Mouse (Mus musculus): ENCODE results near the gene Exoc4. TPM values are rescaled to one million over a fixed set of nuclear protein-coding genes. Genes with fewer than 3 reads are reported as not detected.

The Exoc4 gene
- polyA plus RNA-seq, 1 experiment from 2014 or later: 70.0 TPM

DNA sequence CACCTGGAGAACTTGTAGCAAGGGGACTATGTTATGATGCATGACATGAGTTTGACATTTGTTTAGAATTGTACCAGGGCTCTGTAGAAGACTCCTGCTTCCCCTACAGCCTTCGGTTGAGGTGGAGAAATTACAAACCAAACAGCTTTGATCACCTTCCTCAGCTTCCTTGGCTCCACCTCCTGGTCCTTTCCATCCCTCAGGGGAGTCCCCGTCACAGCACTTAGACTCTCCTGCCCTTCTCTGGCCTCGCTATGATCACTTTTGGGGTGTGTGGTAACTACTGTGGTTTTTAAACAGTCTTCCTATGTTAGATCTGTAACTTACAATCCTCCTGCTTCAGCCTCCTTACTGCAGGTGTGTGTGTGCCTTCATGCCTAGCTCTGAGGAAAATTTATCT is 434.6 kb downstream of the Exoc4 start:
- H3K36me3 ChIP-seq (ENCODE audit: control insufficient read depth, insufficient read depth): no peaks in the 10 kb centered on the region

GRCm38 (mm10) chr6:33685321-33685720 is 436.4 kb downstream of the Exoc4 start:
- H3K36me3 ChIP-seq (ENCODE audit: control insufficient read depth, insufficient read depth): no peaks in the 10 kb centered on the region
- H3K4me2 ChIP-seq (ENCODE audit: low read length): no peak overlapping the region
- H3K9me3 ChIP-seq (ENCODE audit: control insufficient read depth, low read length): no peaks in the 10 kb centered on the region
- H3K27me3 ChIP-seq (replicated peaks; ENCODE audit: control insufficient read depth, insufficient read depth, low read length): no peaks in the 10 kb centered on the region
- ATAC-seq: no peak
- peaks cover 9% of the 10 kb centered on the region for H3K4me1 ChIP-seq (replicated peaks; ENCODE audit: control insufficient read depth, insufficient read depth, low read length)
- 23% methylated on average over 2 of the region's 2 CpGs for WGBS
- H3K27ac ChIP-seq (ENCODE audit: low read length): no peak overlapping the region
- H3K9ac ChIP-seq (replicated peaks; ENCODE audit: low read depth, low read length): no peak overlapping the region
- no peak overlapping the region for H3K4me3 ChIP-seq (replicated peaks; ENCODE audit: low read length)

More for the DNA sequence above, 434.6 kb downstream of the Exoc4 start:
- no peak overlapping the region for H3K9ac ChIP-seq (replicated peaks; ENCODE audit: low read depth, low read length)
- no peak overlapping the region for H3K4me3 ChIP-seq (replicated peaks; ENCODE audit: low read length)
- H3K4me1 ChIP-seq (replicated peaks; ENCODE audit: control insufficient read depth, insufficient read depth, low read length): peaks cover 9% of the 10 kb centered on the region
- H3K27me3 ChIP-seq (replicated peaks; ENCODE audit: control insufficient read depth, insufficient read depth, low read length): no peaks in the 10 kb centered on the region
- H3K27ac ChIP-seq (ENCODE audit: low read length): no peak overlapping the region
- H3K4me2 ChIP-seq (ENCODE audit: low read length): no peak overlapping the region
- H3K9me3 ChIP-seq (ENCODE audit: control insufficient read depth, low read length): no peaks in the 10 kb centered on the region
- WGBS: 78% methylated on average over 3 of the region's 3 CpGs
- no peak for ATAC-seq

GRCm38 (mm10) chr6:33690601-33691000 is 441.7 kb downstream of the Exoc4 start:
- Histone ChIP-seq H3K4me2 (ENCODE audit: low read length) (no peak overlapping the region), H3K36me3 (ENCODE audit: control insufficient read depth, insufficient read depth) (no peaks in the 10 kb centered on the region), H3K9ac (replicated peaks; ENCODE audit: low read depth, low read length) (no peak overlapping the region), H3K4me1 (replicated peaks; ENCODE audit: control insufficient read depth, insufficient read depth, low read length) (no peaks in the 10 kb centered on the region), H3K27me3 (replicated peaks; ENCODE audit: control insufficient read depth, insufficient read depth, low read length) (no peaks in the 10 kb centered on the region), H3K9me3 (ENCODE audit: control insufficient read depth, low read length) (no peaks in the 10 kb centered on the region), H3K4me3 (replicated peaks; ENCODE audit: low read length) (no peak overlapping the region), H3K27ac (ENCODE audit: low read length) (no peak overlapping the region; the same call in 1 of the 2 replicates)
- WGBS: 79% methylated on average over 5 of the region's 5 CpGs
- ATAC-seq: no peak

GRCm38 (mm10) chr6:33696976-33697375 is 448.1 kb downstream of the Exoc4 start:
- Histone ChIP-seq H3K27me3 (replicated peaks; ENCODE audit: control insufficient read depth, insufficient read depth, low read length) (no peaks in the 10 kb centered on the region), H3K36me3 (ENCODE audit: control insufficient read depth, insufficient read depth) (no peaks in the 10 kb centered on the region), H3K4me3 (replicated peaks; ENCODE audit: low read length) (no peak overlapping the region), H3K9me3 (ENCODE audit: control insufficient read depth, low read length) (no peaks in the 10 kb centered on the region), H3K4me2 (ENCODE audit: low read length) (no peak overlapping the region), H3K9ac (replicated peaks; ENCODE audit: low read depth, low read length) (no peak overlapping the region), H3K27ac (ENCODE audit: low read length) (no peak overlapping the region), H3K4me1 (replicated peaks; ENCODE audit: control insufficient read depth, insufficient read depth, low read length) (no peaks in the 10 kb centered on the region)
- WGBS: 95% methylated on average over 1 of the region's 1 CpGs
- no peak for ATAC-seq

DNA sequence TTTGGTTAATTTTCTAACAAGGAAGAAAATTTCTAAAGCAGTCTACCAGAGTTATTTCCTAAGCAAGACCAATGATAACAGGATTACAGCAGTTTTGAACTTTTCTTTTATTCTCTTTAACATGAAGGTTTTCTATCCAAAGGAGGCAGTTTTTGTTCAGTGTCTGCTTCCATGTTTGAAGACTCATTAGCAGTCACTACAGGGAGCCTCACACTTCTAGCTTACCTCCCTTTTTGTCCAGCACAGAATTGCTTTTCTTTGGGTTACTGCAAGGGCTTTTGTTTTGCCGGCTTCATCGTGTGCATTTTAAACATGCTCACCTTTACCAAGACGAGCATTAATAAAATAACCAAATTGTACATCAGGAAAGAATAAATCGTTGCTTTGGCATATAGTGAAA is 460.0 kb downstream of the Exoc4 start:
- Histone ChIP-seq H3K4me1 (replicated peaks; ENCODE audit: control insufficient read depth, insufficient read depth, low read length) (peaks cover 23% of the 10 kb centered on the region), H3K4me2 (ENCODE audit: low read length) (no peak overlapping the region; the same call in 1 of the 2 replicates), H3K27ac (ENCODE audit: low read length) (no peak overlapping the region), H3K9ac (replicated peaks; ENCODE audit: low read depth, low read length) (no peak overlapping the region), H3K27me3 (replicated peaks; ENCODE audit: control insufficient read depth, insufficient read depth, low read length) (no peaks in the 10 kb centered on the region), H3K9me3 (ENCODE audit: control insufficient read depth, low read length) (no peaks in the 10 kb centered on the region), H3K4me3 (replicated peaks; ENCODE audit: low read length) (no peak overlapping the region), H3K36me3 (ENCODE audit: control insufficient read depth, insufficient read depth) (no peaks in the 10 kb centered on the region)
- 7% methylated on average over 4 of the region's 4 CpGs for WGBS
- no peak for ATAC-seq

DNA sequence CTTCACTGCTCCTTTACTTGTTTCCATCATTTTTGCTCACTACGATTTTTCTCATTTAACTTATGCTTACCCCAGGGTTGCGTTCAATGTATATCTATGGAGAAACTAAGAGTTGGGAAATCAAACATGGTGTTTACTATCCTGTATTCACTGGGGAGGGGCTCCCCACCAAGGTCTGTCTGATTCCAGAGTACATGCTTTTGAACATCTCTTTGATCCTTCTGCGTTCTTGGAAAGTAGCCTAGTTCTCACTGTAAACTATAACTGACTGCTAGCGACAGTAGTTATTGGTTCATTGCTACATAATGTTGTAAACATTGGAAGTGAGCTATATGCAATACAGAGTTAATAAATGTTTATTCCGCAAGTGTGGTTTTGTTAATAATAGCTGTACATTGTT is 460.5 kb downstream of the Exoc4 start:
- Histone ChIP-seq H3K4me3 (replicated peaks; ENCODE audit: low read length) (no peak overlapping the region), H3K27me3 (replicated peaks; ENCODE audit: control insufficient read depth, insufficient read depth, low read length) (no peaks in the 10 kb centered on the region), H3K9ac (replicated peaks; ENCODE audit: low read depth, low read length) (no peak overlapping the region), H3K27ac (ENCODE audit: low read length) (no peak overlapping the region), H3K9me3 (ENCODE audit: control insufficient read depth, low read length) (no peaks in the 10 kb centered on the region), H3K4me1 (replicated peaks; ENCODE audit: control insufficient read depth, insufficient read depth, low read length) (peaks cover 23% of the 10 kb centered on the region), H3K4me2 (ENCODE audit: low read length) (no peak overlapping the region), H3K36me3 (ENCODE audit: control insufficient read depth, insufficient read depth) (no peaks in the 10 kb centered on the region)
- ATAC-seq: no peak
- WGBS: 35% methylated on average over 5 of the region's 5 CpGs

DNA sequence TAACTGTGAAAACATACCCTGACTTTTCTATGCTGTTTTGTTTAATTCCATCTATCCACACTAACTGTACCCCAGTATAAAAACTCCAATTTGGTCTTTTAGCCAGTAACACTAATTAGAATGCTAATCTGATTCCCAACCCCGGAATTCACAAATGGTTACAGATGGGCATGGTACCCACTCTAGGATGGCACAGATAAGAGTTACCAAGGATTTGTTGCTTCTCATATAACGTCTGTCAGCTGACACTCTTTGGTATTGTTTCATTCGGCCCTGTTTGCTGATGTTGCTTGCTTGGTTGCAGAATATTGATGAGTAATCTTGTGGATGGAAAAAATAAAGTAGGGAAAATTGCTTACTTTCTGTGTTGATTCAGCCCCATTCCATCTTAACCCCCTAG is 462.9 kb downstream of the Exoc4 start:
- no peak overlapping the region for H3K4me3 ChIP-seq (replicated peaks; ENCODE audit: low read length)
- no peaks in the 10 kb centered on the region for H3K27me3 ChIP-seq (replicated peaks; ENCODE audit: control insufficient read depth, insufficient read depth, low read length)
- H3K4me2 ChIP-seq (ENCODE audit: low read length): no peak overlapping the region
- H3K36me3 ChIP-seq (ENCODE audit: control insufficient read depth, insufficient read depth): no peaks in the 10 kb centered on the region
- H3K4me1 ChIP-seq (replicated peaks; ENCODE audit: control insufficient read depth, insufficient read depth, low read length): peaks cover 26% of the 10 kb centered on the region
- WGBS: 15% methylated on average over 3 of the region's 3 CpGs
- no peak overlapping the region for H3K9ac ChIP-seq (replicated peaks; ENCODE audit: low read depth, low read length)
- H3K9me3 ChIP-seq (ENCODE audit: control insufficient read depth, low read length): no peaks in the 10 kb centered on the region
- ATAC-seq: peak; percentile 45
- peak overlapping the region; percentile 66; the same call in 1 of the 2 replicates for H3K27ac ChIP-seq (ENCODE audit: low read length)

GRCm38 (mm10) chr6:33712540-33713118 is 463.7 kb downstream of the Exoc4 start:
- peak; percentile 84 for ATAC-seq
- H3K9ac ChIP-seq (replicated peaks; ENCODE audit: low read depth, low read length): no peak overlapping the region
- no peak overlapping the region for H3K4me2 ChIP-seq (ENCODE audit: low read length)
- no peaks in the 10 kb centered on the region for H3K27me3 ChIP-seq (replicated peaks; ENCODE audit: control insufficient read depth, insufficient read depth, low read length)
- H3K9me3 ChIP-seq (ENCODE audit: control insufficient read depth, low read length): no peaks in the 10 kb centered on the region
- 14% methylated on average over 7 of the region's 7 CpGs for WGBS
- H3K36me3 ChIP-seq (ENCODE audit: control insufficient read depth, insufficient read depth): no peaks in the 10 kb centered on the region
- peaks cover 26% of the 10 kb centered on the region for H3K4me1 ChIP-seq (replicated peaks; ENCODE audit: control insufficient read depth, insufficient read depth, low read length)
- H3K27ac ChIP-seq (ENCODE audit: low read length): peak overlapping the region; percentile 87
- H3K4me3 ChIP-seq (replicated peaks; ENCODE audit: low read length): no peak overlapping the region

GRCm38 (mm10) chr6:33716254-33716965 is 467.5 kb downstream of the Exoc4 start:
- H3K9ac ChIP-seq (replicated peaks; ENCODE audit: low read depth, low read length): no peak overlapping the region
- no peak overlapping the region for H3K4me3 ChIP-seq (replicated peaks; ENCODE audit: low read length)
- H3K27me3 ChIP-seq (replicated peaks; ENCODE audit: control insufficient read depth, insufficient read depth, low read length): no peaks in the 10 kb centered on the region
- no peaks in the 10 kb centered on the region for H3K9me3 ChIP-seq (ENCODE audit: control insufficient read depth, low read length)
- no peak overlapping the region for H3K4me2 ChIP-seq (ENCODE audit: low read length)
- ATAC-seq: peak; percentile 37; the same call in 1 of the 2 replicates
- WGBS: 16% methylated on average over 6 of the region's 6 CpGs
- peaks cover 17% of the 10 kb centered on the region for H3K4me1 ChIP-seq (replicated peaks; ENCODE audit: control insufficient read depth, insufficient read depth, low read length)
- H3K27ac ChIP-seq (ENCODE audit: low read length): 0 out of 2 replicates have a peak overlapping the region, but pooled peaks have one; percentile 9
- no peaks in the 10 kb centered on the region for H3K36me3 ChIP-seq (ENCODE audit: control insufficient read depth, insufficient read depth)

Measured in forebrain, embryonic 16.5 days (tissue).